Mouse (Mus musculus) MEL (cell line): Measurements from ENCODE around the gene Rtl8b.
"Not testable (repeated sequence)": the region's sequence is repeated elsewhere in the genome, so short reads cannot be mapped to it uniquely, and the experiment has no call there.

Experiments
- CTCF ChIP-seq, 3 experiments: IDR thresholded peaks in 2 of 3; conservative IDR thresholded peaks in 1 of 3; 2 replicates each; pipeline ENCODE4 v1.5.1; 2011 to 2012; ENCODE audit warnings: low read length in 3 of 3, low read depth in 2 of 3, mild to moderate bottlenecking in 2 of 3, improper control_type of control experiment in 1 of 3, inconsistent platforms in 1 of 3, mixed read lengths in 1 of 3, moderate library complexity in 1 of 3; ENCODE audit not compliant: control insufficient read depth in 1 of 3, insufficient read depth in 1 of 3, poor library complexity in 1 of 3, severe bottlenecking in 1 of 3
- ETS1 ChIP-seq: IDR thresholded peaks from 2 replicates; pipeline ENCODE4 v1.6.1; 2012; ENCODE audit warnings: low read depth, mild to moderate bottlenecking, inconsistent platforms, low read length, improper control_type of control experiment, moderate library complexity
- MYC ChIP-seq: IDR thresholded peaks from 2 replicates; pipeline ENCODE4 v1.6.1; 2011; ENCODE audit warnings: low read depth, mild to moderate bottlenecking, low read length, improper control_type of control experiment, moderate library complexity
- POLR2A ChIP-seq, 2 experiments: IDR thresholded peaks; 2 replicates each; pipeline ENCODE4 v1.6.1; 2011 to 2012; ENCODE audit warnings: low read length in 2 of 2, mild to moderate bottlenecking in 2 of 2, control low read depth in 1 of 2, improper control_type of control experiment in 1 of 2, low read depth in 1 of 2, moderate library complexity in 1 of 2; ENCODE audit not compliant: control insufficient read depth in 1 of 2, insufficient read depth in 1 of 2, poor library complexity in 1 of 2
- SMC3 ChIP-seq: IDR thresholded peaks from 2 replicates; pipeline ENCODE4 v1.6.1; 2011; ENCODE audit warnings: low read depth, low read length, improper control_type of control experiment
- USF1 ChIP-seq: IDR thresholded peaks from 2 replicates; pipeline ENCODE4 v1.6.1; 2014; ENCODE audit warnings: low read depth, mild to moderate bottlenecking, inconsistent platforms, low read length, improper control_type of control experiment, moderate library complexity
- ZNF384 ChIP-seq: IDR thresholded peaks from 2 replicates; pipeline ENCODE4 v1.6.1; 2012; ENCODE audit warnings: low read depth, mild to moderate bottlenecking, inconsistent platforms, low read length, improper control_type of control experiment

- TF ChIP-seq USF1; SMC3; MYC; CTCF (IDR thresholded peaks at IDR 0.05 in 2 of 3, conservative IDR thresholded peaks at IDR 0.05 in 1 of 3; ENCODE audit: control insufficient read depth in 1 of 3, insufficient read depth in 1 of 3, low read depth in 2 of 3, low read length in 3 of 3, poor library complexity in 1 of 3, severe bottlenecking in 1 of 3); ZNF384; ETS1; POLR2A (IDR thresholded peaks at IDR 0.05; ENCODE audit: control insufficient read depth in 1 of 2, insufficient read depth in 1 of 2, low read depth in 1 of 2, low read length in 2 of 2, poor library complexity in 1 of 2): not testable (repeated sequence)
Observed at GRCm38 (mm10) chrX:53670696-53671095, 488 bp upstream of the Rtl8b start.
